Mouse (Mus musculus) erythroblast, embryonic 14.5 days (primary cell): ENCODE measurements around the gene Glra2.

ENCODE experiments used
- GATA1 ChIP-seq: IDR thresholded peaks from 2 replicates; pipeline ENCODE4 v1.6.1; 2012; ENCODE audit warnings: low read length, inconsistent platforms, mixed read lengths
- TAL1 ChIP-seq: IDR thresholded peaks from 3 replicates; pipeline ENCODE4 v1.6.1; 2012; ENCODE audit warnings: low read length, inconsistent platforms, mixed read lengths

DNA sequence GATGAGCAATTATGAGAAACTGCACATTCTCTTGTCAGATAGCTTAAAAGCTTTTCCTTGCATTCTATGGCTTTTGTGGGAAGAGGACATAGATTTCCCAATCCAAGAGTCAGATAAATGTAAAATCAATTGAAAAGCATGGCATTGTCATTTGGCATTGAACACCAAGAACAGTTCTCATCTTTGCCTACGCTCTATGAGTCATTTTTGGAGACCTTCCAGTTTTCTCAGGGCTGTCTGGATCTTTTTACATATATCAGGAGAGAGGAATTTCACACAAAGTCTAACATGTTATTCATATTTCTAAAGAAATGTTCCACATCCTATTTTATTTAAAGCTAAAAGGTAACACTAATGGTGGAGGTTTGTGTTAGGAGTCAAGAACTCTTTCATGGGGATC, 223.0 kb downstream of the Glra2 start:
- TF ChIP-seq TAL1, result no peak
- no peak for TF ChIP-seq GATA1
